Mouse (Mus musculus) C2C12 (cell line): ENCODE results near the gene Arfip2.

Experiments
- CTCF ChIP-seq: IDR thresholded peaks from one replicate; pipeline ENCODE4 v1.5.1; 2011; ENCODE audit not compliant: control insufficient read depth, insufficient read depth, insufficient read length
- FOSL1 ChIP-seq: IDR thresholded peaks from one replicate; pipeline ENCODE4 v1.8.0; 2011; ENCODE audit warnings: mild to moderate bottlenecking, low read length; ENCODE audit not compliant: poor library complexity, insufficient read depth, severe bottlenecking
- MAX ChIP-seq: IDR thresholded peaks from one replicate; pipeline ENCODE4 v1.6.1; 2011; ENCODE audit warnings: mild to moderate bottlenecking, control low read depth
- MYOD1 ChIP-seq: IDR thresholded peaks from one replicate; pipeline ENCODE4 v1.6.1; 2011; ENCODE audit warnings: low read depth; ENCODE audit not compliant: control insufficient read depth, insufficient read length
- MYOG ChIP-seq: IDR thresholded peaks from one replicate; pipeline ENCODE4 v1.6.1; 2011; ENCODE audit not compliant: control insufficient read depth, insufficient read length; ENCODE audit errors: extremely low read depth
- USF1 ChIP-seq: IDR thresholded peaks from one replicate; pipeline ENCODE4 v1.6.1; 2011; ENCODE audit warnings: low read depth, mild to moderate bottlenecking, control low read depth, moderate library complexity

DNA sequence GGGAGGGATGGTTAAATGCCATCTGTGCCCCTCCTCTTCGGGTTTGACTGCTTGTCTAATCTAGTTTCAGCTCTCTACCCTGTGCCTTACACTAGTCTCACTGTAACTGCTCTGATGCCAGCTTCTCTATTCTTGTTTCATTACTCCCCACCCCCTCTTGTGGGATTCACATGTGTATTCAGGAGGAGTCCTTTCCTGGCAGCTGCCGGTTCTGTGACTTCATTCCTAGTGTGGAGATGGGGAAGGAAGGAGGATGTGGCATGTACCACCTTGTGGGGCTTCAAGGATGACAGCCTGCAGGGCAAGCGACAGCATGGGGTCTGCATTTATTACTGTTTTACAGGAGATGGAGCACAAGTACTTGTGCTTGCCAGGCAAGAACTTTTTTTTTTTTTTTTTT, 1.7 kb upstream of the Arfip2 start:
- TF ChIP-seq CTCF (no peak), USF1 (no peak), MYOG (no peak), MYOD1 (no peak), FOSL1 (no peak), MAX (no peak)
